Mouse (Mus musculus): ENCODE measurements around the gene Gm21293.
"Not testable (repeated sequence)": the region's sequence is repeated elsewhere in the genome, so short reads cannot be mapped to it uniquely, and the experiment has no call there.

The Gm21293 gene

GRCm38 (mm10) chr10:104142687-104143086 is at the start of gene Gm21293:
Gene Gm21293, plus strand, starts transcription at chr10:104142987.
- CTCF ChIA-PET, POLR2A ChIA-PET: not testable (repeated sequence)

DNA sequence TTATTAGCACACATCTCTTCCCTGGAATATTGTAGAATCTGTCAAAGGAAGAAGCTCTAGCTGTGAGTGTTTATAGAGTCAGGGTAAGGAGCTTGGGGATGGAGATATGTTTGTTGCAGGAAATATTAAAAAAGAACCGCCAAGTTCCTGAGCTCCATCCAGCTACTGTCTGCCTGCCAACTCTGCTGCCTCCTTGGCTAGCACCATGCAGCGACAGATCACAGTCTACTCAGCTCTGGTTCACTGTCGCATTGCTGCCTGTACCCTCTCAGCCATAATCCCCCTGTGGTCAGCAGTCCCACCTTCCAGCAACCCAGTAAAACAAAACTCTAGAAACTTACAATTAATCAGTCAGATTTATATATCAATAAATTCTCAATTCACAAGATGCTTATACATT is 32.7 kb upstream of the Gm21293 start:
- ChIA-PET POLR2A (no interaction called here), CTCF (no interaction called here)

DNA sequence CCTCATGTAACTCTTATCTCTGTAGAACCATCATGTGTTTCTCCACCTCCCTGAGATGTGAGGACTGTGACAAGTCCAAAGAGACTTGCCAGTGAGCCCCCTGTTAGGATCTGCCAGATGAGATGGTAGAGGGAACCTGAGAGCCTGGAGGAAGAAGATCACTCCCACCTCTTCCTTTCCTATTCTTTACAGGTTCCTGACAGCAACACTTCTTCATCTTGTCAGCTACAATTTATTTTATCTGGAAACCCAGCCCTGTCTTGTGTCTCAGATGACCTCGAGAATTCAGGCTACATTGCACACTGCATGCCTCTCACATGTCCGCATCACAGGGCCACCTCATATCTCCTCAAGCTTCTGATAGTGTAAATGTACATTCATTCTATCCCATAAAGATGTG is 24.5 kb upstream of the Gm21293 start:
- CTCF ChIA-PET: interaction anchor here in 1 of 4 experiments (0.6 kb wide), 1 partner anchor 1605 kb away, joined by 4 read pairs; no protein-coding TSS in a partner anchor
- POLR2A ChIA-PET: no interaction called here

DNA sequence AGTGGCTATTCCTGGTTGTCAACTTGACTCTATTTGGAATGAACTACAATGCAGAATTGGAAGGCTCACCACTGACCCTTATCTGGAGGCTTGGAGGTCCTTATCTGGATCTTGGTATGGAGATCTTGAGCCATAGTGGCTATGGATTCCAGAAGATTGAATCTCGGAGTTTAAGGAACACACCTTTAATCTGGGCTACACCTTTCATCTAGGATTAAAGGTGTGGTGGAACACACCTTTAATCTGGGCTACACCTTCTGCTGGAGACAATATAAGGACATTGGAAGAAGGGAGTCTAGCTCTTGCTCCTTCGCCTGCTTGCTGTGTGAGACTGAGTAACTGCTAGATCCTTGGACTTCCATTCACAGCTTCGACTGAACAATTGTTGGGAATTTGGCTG is 8.4 kb downstream of the Gm21293 start, which contains the start of gene Gm6763:
TSS of gene Gm6763 (plus strand) at position 301 of the 400 bp plus-strand sequence.
- POLR2A ChIA-PET, CTCF ChIA-PET: not testable (repeated sequence)

- CTCF ChIA-PET, POLR2A ChIA-PET: not testable (repeated sequence)
These were observed 16.9 kb downstream of the Gm21293 start, which contains the start of gene Gm8764 for GRCm38 (mm10) chr10:104159706-104160105. Gene Gm8764, plus strand, starts transcription at chr10:104160006.

DNA sequence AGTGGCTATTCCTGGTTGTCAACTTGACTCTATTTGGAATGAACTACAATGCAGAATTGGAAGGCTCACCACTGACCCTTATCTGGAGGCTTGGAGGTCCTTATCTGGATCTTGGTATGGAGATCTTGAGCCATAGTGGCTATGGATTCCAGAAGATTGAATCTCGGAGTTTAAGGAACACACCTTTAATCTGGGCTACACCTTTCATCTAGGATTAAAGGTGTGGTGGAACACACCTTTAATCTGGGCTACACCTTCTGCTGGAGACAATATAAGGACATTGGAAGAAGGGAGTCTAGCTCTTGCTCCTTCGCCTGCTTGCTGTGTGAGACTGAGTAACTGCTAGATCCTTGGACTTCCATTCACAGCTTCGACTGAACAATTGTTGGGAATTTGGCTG is 25.4 kb downstream of the Gm21293 start, which contains the start of gene Gm21304:
TSS of gene Gm21304 (plus strand) at position 301 of the 400 bp plus-strand sequence.
- CTCF ChIA-PET, POLR2A ChIA-PET: not testable (repeated sequence)

- CTCF ChIA-PET, POLR2A ChIA-PET: not testable (repeated sequence)
These were observed 33.9 kb downstream of the Gm21293 start, which contains the start of gene Gm21312 for GRCm38 (mm10) chr10:104176724-104177123. Gene Gm21312, plus strand, starts transcription at chr10:104177024.

- CTCF ChIA-PET: not testable (repeated sequence)
These were observed 42.4 kb downstream of the Gm21293 start, which contains the start of gene Gm20765 for GRCm38 (mm10) chr10:104185233-104185632. Gene Gm20765, plus strand, starts transcription at chr10:104185533.

GRCm38 (mm10) chr10:104193742-104194141 is 51.0 kb downstream of the Gm21293 start, which contains the start of gene Gm4340:
Gene Gm4340, plus strand, starts transcription at chr10:104194042.
- POLR2A ChIA-PET, CTCF ChIA-PET: not testable (repeated sequence)

More at GRCm38 (mm10) chr10:104185233-104185632, 42.4 kb downstream of the Gm21293 start, which contains the start of gene Gm20765:
- POLR2A ChIA-PET: not testable (repeated sequence)

Measured in embryonic stem cell, embryonic (primary cell).